Mouse (Mus musculus) bone marrow macrophage, adult 2 months (primary cell): ENCODE results near the gene Adgrg6.

Experiments used
- CTCF ChIP-seq: IDR thresholded peaks from 2 replicates; pipeline ENCODE4 v1.5.1; 2012; ENCODE audit warnings: low read depth, mild to moderate bottlenecking, low read length, moderate library complexity
- POLR2A ChIP-seq: IDR thresholded peaks from 2 replicates; pipeline ENCODE4 v1.6.1; 2012; ENCODE audit warnings: mild to moderate bottlenecking, low read depth, low read length, borderline replicate concordance

DNA sequence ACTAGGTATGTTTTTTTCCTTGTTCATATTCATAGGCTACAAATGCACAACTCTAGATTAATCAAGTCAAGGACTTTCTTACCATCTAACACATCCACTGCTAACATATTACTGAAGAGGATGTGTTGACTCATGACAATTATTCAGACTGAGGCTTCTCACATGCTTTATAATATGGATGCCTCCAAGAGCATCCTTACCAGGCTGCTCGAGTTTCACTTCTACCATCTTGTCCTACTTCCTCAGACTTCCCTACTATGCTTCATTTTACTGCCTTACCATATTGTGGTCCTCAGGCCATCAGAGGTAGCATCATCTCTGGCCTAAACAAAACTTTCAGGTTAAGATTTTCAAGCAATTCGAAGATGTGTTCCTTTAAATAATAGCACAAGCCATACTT lies 69.8 kb downstream of the Adgrg6 start:
- TF ChIP-seq POLR2A, result no peak
- no peak for TF ChIP-seq CTCF
